Mouse (Mus musculus): Measurements from ENCODE around the gene Trip6.

Gene Trip6

GRCm38 (mm10) chr5:137314193-137315083 is at the start of gene Trip6:
TSS of gene Trip6 (minus strand) at chr5:137314404.
- no peak for DNase-seq

GRCm38 (mm10) chr5:137358382-137358781 is 44.2 kb upstream of the Trip6 start:
- no peak for DNase-seq

GRCm38 (mm10) chr5:137354091-137354490 is 39.9 kb upstream of the Trip6 start:
- DNase-seq, result no peak

- no peak for DNase-seq
These were observed 38.1 kb upstream of the Trip6 start for GRCm38 (mm10) chr5:137352011-137352975.

GRCm38 (mm10) chr5:137351394-137351793 is 37.2 kb upstream of the Trip6 start:
- DNase-seq, result no peak

DNA sequence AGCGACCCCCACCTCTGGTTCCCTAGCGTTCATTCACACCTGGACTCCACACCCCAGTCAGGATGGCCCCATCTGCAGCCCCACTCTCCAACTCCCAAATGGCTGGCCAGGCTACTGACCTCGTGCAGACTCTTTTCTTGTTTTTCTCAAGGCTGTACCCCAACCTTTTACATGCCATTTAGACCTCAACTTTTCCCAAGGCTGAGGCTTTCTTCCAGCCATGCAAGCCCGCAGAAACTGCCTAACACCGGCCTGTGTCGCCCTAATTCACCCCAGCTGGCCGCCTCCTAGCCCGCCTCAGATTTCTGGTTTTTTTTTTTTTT is 36.8 kb upstream of the Trip6 start:
- DNase-seq, result no peak

- DNase-seq, result no peak
These were observed 36.2 kb upstream of the Trip6 start for GRCm38 (mm10) chr5:137350205-137351057.

GRCm38 (mm10) chr5:137349384-137350204 is 35.4 kb upstream of the Trip6 start, which contains the start of gene Ephb4:
TSS of gene Ephb4 (plus strand) at chr5:137350109.
- peak; percentile 27 to 35 for DNase-seq

GRCm38 (mm10) chr5:137348482-137349383 is 34.5 kb upstream of the Trip6 start:
- no peak for DNase-seq

- no peak for DNase-seq
These were observed 33.7 kb upstream of the Trip6 start for GRCm38 (mm10) chr5:137347856-137348255.

DNA sequence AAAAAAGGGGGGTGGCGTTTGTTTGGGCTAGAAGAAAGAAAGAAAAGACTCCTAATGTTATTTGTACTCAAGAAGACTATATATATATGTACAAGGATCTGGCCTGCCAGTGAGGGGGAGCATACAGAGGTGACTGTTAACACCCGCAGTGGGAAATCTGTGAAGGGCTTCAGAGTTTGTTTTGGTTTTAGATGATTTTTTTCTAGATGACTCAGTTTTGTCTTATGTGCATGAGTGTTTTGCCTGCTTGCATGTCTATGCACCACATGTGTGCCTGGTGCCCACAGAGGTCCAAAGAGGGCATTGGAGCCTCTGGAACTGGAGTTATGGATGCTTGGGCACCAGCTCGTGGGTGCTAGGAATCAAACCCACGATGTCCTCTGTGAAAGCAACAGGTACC is 32.8 kb upstream of the Trip6 start:
- DNase-seq, result no peak

DNA sequence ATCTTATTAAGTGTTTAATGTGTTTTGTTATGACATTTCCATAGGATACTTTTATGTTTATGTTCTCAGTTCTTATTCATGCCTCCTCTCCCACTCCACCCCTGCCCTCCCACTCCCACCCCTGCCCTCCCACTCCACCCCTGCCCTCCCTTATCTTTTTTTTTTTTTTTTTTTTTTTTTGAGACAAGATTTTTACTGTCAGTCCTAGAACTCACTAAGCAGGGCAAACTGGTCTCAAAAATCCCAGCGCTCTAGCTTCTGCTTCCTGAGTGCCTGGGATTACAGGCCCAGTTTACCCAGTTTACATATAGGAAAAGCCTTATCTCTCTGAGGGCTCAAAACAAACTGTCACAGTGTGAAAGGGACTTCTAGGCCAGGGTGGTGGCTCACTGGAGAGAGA is 32.2 kb upstream of the Trip6 start:
- no peak for DNase-seq

DNA sequence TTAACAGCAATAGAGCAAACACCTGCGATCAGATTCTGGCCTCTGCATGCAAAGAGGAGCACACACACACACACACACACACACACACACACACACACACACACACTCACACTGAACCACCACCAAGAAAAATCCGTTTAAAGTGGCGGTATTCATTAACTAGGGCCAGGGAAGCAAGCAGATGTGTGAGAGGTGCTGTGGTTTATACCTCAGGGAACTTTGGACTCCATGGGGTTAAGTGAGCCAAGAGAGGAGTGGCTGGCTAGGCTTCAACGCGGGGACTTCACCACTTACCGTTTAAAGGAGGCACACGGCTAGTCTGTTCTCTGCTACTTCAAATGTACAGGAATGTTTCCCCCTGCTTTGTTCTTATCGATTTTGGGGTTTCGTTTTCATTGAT is 31.6 kb upstream of the Trip6 start:
- no peak for DNase-seq

GRCm38 (mm10) chr5:137343869-137344268 is 29.7 kb upstream of the Trip6 start:
- DNase-seq, result no peak

DNA sequence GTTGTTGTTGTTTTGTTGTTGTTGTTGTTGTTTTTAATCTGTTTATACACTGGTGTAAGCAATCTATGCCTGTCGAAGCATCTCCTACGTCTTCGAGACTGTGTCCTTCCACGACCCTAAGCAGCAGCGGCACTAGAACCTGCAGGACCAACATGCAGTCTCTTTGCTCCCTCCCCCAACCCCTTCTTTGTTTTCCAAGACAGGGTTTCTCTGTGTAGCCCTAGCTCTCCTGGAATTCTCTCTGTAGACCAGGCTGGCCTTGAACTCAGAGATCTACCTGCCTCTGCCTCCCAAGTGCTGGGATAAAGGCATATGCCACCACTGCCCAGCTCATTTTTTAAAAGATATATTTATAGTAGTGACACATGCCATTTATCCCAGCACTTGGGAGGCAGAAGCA is 29.2 kb upstream of the Trip6 start:
- no peak for DNase-seq

GRCm38 (mm10) chr5:137342407-137343012 is 28.3 kb upstream of the Trip6 start:
- DNase-seq, result no peak

GRCm38 (mm10) chr5:137340222-137340621 is 26.0 kb upstream of the Trip6 start:
- DNase-seq, result no peak

- no peak for DNase-seq
These were observed 25.2 kb upstream of the Trip6 start for GRCm38 (mm10) chr5:137339290-137339979.

- no peak for DNase-seq
These were observed 24.6 kb upstream of the Trip6 start for GRCm38 (mm10) chr5:137338663-137339289.
